Comparison of ENCODE assay signal across 13 mouse cellular contexts in genomic region chr7:83744250-83744649, GRCm38 (mm10). TPM values are rescaled to one million over a fixed set of nuclear protein-coding genes. Genes with fewer than 3 reads are reported as not detected.
A peak's percentile ranks its signal among the peaks of the same experiment; 100 is the strongest.
DNase-seq lines count a peak whose midpoint lies in the region; ATAC-seq and TF ChIP-seq lines count a peak whose summit lies in the region.
"Had no signal": no experiment of that assay in that cellular context is flagged by ENCODE, and none has a peak within 500 bp of the region (broad histone marks: within the 10 kb centered on the region; RNA-seq: fewer than 3 reads in every experiment).

No protein-coding gene starts in this region.

- no peaks in the 10 kb centered on the region for H3K36me3 ChIP-seq in heart, adult 2 months (ENCODE audit: control insufficient read depth, insufficient read depth, low read length)
- H3K36me3 ChIP-seq in limb, embryonic 11.5 days (ENCODE audit: control insufficient read depth, insufficient read depth, low read length) = no peaks in the 10 kb centered on the region
- H3K36me3 ChIP-seq: neural tube, embryonic 13.5 days had no signal

- 82% methylated on average over 4 of the region's 4 CpGs for WGBS in heart, adult 2 months
- WGBS in lung, adult 2 months = 79% methylated on average over 4 of the region's 4 CpGs
- 86% methylated on average over 4 of the region's 4 CpGs for WGBS in limb, embryonic 11.5 days

- no peak for TF ChIP-seq POLR2A in heart, adult 2 months (IDR thresholded peaks at IDR 0.05; ENCODE audit: insufficient read depth, low read depth, low read length)
- no peak for TF ChIP-seq POLR2A in lung, adult 2 months (IDR thresholded peaks at IDR 0.05; ENCODE audit: borderline replicate concordance, extremely low read depth, low read depth, low read length)

- peaks cover 12% of the 10 kb centered on the region for H3K4me1 ChIP-seq in heart, adult 2 months (ENCODE audit: control insufficient read depth, insufficient read depth, low read length)
- no peaks in the 10 kb centered on the region for H3K4me1 ChIP-seq in lung, adult 2 months (ENCODE audit: control insufficient read depth, insufficient read depth, low read length)
- peaks cover 30% of the 10 kb centered on the region for H3K4me1 ChIP-seq in limb, embryonic 11.5 days (ENCODE audit: control insufficient read depth, insufficient read depth, low read length)

- no peak for TF ChIP-seq EP300 in heart, adult 2 months (IDR thresholded peaks at IDR 0.05; ENCODE audit: insufficient read depth, low read depth, low read length)

- DNase-seq in heart, adult 2 months = no peak
- no peak for DNase-seq in heart, postnatal 4 days
- no peak for DNase-seq in lung, adult 2 months
- DNase-seq in lung, postnatal 25 days (ENCODE audit: low spot score) = no peak
- peak; percentile 8 for DNase-seq in brain, embryonic 18.5 days (ENCODE audit: low read depth, low spot score)
- DNase-seq in limb, embryonic 11.5 days (ENCODE audit: low spot score) = no peak
- DNase-seq: heart, postnatal 36 days had no signal

- no peak for TF ChIP-seq CTCF in heart, adult 2 months (IDR thresholded peaks at IDR 0.05)
- no peak for TF ChIP-seq CTCF in lung, adult 2 months (IDR thresholded peaks at IDR 0.05; ENCODE audit: insufficient read depth, low read length)

- no peak overlapping the region for H3K9ac ChIP-seq in heart, adult 2 months (ENCODE audit: low read depth, low read length)
- no peak overlapping the region for H3K9ac ChIP-seq in limb, embryonic 11.5 days (ENCODE audit: low read length)
- H3K9ac ChIP-seq: neural tube, embryonic 13.5 days had no signal

- peak overlapping the region; percentile 29; the same call in 1 of the 2 replicates for H3K4me2 ChIP-seq in limb, embryonic 11.5 days (ENCODE audit: low read depth, severe bottlenecking)
- H3K4me2 ChIP-seq: neural tube, embryonic 13.5 days had no signal

- intact Hi-C loops in heart, adult 2 months (cut with DNase I) = no loop called here

- ATAC-seq in limb, embryonic 11.5 days (ENCODE audit: insufficient number of reproducible peaks, low FRiP score, low TSS enrichment, low read depth) = no peak
- ATAC-seq in monocyte, adult 5-6 weeks (replicated peaks; ENCODE audit: insufficient number of reproducible peaks, low FRiP score, low TSS enrichment, poor library complexity, severe bottlenecking) = no peak

- H3K79me2 ChIP-seq in heart, adult 2 months (replicated peaks; ENCODE audit: control insufficient read depth, insufficient read depth, low read length) = no peaks in the 10 kb centered on the region

- H3K27ac ChIP-seq in heart, adult 2 months = peak overlapping the region; percentile 29; the same call in 1 of the 2 replicates
- H3K27ac ChIP-seq in limb, embryonic 11.5 days (replicated peaks; ENCODE audit: low read depth, low read length) = no peak overlapping the region
- H3K27ac ChIP-seq: kidney, postnatal 0 days; neural tube, embryonic 13.5 days had no signal

- no peak overlapping the region; the same call in 1 of the 2 replicates for H3K4me3 ChIP-seq in heart, adult 2 months
- H3K4me3 ChIP-seq in lung, adult 2 months (replicated peaks; ENCODE audit: extremely low read depth, low read depth, low read length) = peak overlapping the region; percentile 33
- H3K4me3 ChIP-seq in limb, embryonic 11.5 days (ENCODE audit: low read depth, low read length) = 0 out of 2 replicates have a peak overlapping the region, but pooled peaks have one; percentile 3
- H3K4me3 ChIP-seq: neural tube, embryonic 13.5 days had no signal

- H3K27me3 ChIP-seq in heart, adult 2 months (ENCODE audit: control insufficient read depth, insufficient read depth, low read length) = no peaks in the 10 kb centered on the region; the same call in 1 of the 2 replicates
- no peaks in the 10 kb centered on the region for H3K27me3 ChIP-seq in limb, embryonic 11.5 days (ENCODE audit: control insufficient read depth, insufficient read depth, low read length)
- H3K27me3 ChIP-seq: CH12.LX; neural tube, embryonic 13.5 days had no signal

- H3K9me3 ChIP-seq in limb, embryonic 11.5 days (ENCODE audit: control insufficient read depth, low read length) = no peaks in the 10 kb centered on the region
- H3K9me3 ChIP-seq: neural tube, embryonic 13.5 days had no signal

RNA-seq across cellular contexts. Expression of gene Il16, which starts 1.3 kb away (rescaled TPM):
- 1 to 10 TPM; 5.6 to 7.6 TPM for total RNA-seq in heart, adult 2 months (2021)
- 6.1 and 8.0 TPM in 2 replicates for polyA plus RNA-seq in heart, adult 2 months (2012; rRNA removed)
- 1 to 10 TPM; 4.5 to 5.5 TPM for total RNA-seq in heart, postnatal 4 days (2021)
- polyA plus RNA-seq in lung, adult 2 months (2012; rRNA removed) = 12.0 and 15.7 TPM in 2 replicates
- 2.2 and 3.4 TPM in 2 replicates for polyA plus RNA-seq in limb, embryonic 11.5 days (2014; fragmentation: Nextera tagmentation; extraction: Ambion mirVana)
- 184 to 220 TPM (median 193 TPM) in 3 replicates for total RNA-seq in monocyte, adult 5-6 weeks (2017)

RNA-seq across cellular contexts. Expression of gene Cfap161, which starts 50.4 kb away (rescaled TPM):
- not detected for total RNA-seq in heart, adult 2 months (2021)
- polyA plus RNA-seq in heart, adult 2 months (2012; rRNA removed) = 0.35 and 0.50 TPM in 2 replicates
- under 1 TPM; 0.52 to 0.65 TPM for total RNA-seq in heart, postnatal 4 days (2021)
- polyA plus RNA-seq in lung, adult 2 months (2012; rRNA removed) = 2.3 and 3.3 TPM in 2 replicates
- polyA plus RNA-seq in limb, embryonic 11.5 days (2014; fragmentation: Nextera tagmentation; extraction: Ambion mirVana) = 0.19 and 0.35 TPM in 2 replicates
- total RNA-seq in monocyte, adult 5-6 weeks (2017) = 2.0 TPM in 1 of 3 replicates, not detected in the others
- total RNA-seq: common myeloid progenitor, adult 5-6 weeks; heart, postnatal 36 days; megakaryocyte progenitor cell, adult 5-6 weeks had no signal
- polyA plus RNA-seq: neural tube, embryonic 13.5 days had no signal

Comparison
In these comparisons a context has a peak if more than half of its experiments do, and no peak if none do; other contexts are left out.
1. RNA of gene Il16, which starts 1.3 kb away (total RNA-seq): 184 to 220 TPM in monocyte, adult 5-6 weeks; 5.6 to 7.6 TPM in heart, adult 2 months and 4.5 to 5.5 TPM in heart, postnatal 4 days; every median in the first group is over 10 times any median in the second.